Mouse (Mus musculus): ENCODE data around the gene Agxt2. TPM values are rescaled to one million over a fixed set of nuclear protein-coding genes. Genes with fewer than 3 reads are reported as not detected.

Gene Agxt2
- polyA plus RNA-seq, 1 experiment from 2014 or later: not detected

Other genes with a start within 250 kb of the Agxt2 start
- 1.3 and 1.6 TPM in 2 replicates for gene Prlr, start 181.3 kb upstream of the Agxt2 start, polyA plus RNA-seq (2015; fragmentation: Nextera tagmentation; extraction: Ambion mirVana)
- not detected in 2 replicates for gene Gm21973, start 33.2 kb upstream of the Agxt2 start, polyA plus RNA-seq (2015; fragmentation: Nextera tagmentation; extraction: Ambion mirVana)
- gene Dnajc21, start 112.0 kb downstream of the Agxt2 start, polyA plus RNA-seq (2015; fragmentation: Nextera tagmentation; extraction: Ambion mirVana): 6.0 and 6.2 TPM in 2 replicates
- 48.5 and 63.7 TPM in 2 replicates for gene Brix1, start 127.4 kb downstream of the Agxt2 start, polyA plus RNA-seq (2015; fragmentation: Nextera tagmentation; extraction: Ambion mirVana)
- 18.0 and 24.3 TPM in 2 replicates for gene Rad1, start 127.5 kb downstream of the Agxt2 start, polyA plus RNA-seq (2015; fragmentation: Nextera tagmentation; extraction: Ambion mirVana)
- not detected in 2 replicates for gene Ttc23l, start 200.1 kb downstream of the Agxt2 start, polyA plus RNA-seq (2015; fragmentation: Nextera tagmentation; extraction: Ambion mirVana)